Mouse (Mus musculus): ENCODE results near the gene Ckap4.
"Not testable (repeated sequence)": the region's sequence is repeated elsewhere in the genome, so short reads cannot be mapped to it uniquely, and the experiment has no call there.

- not testable (repeated sequence) for TF ChIP-seq CTCF (IDR thresholded peaks at IDR 0.05; ENCODE audit: low read depth); EP300 (optimal IDR thresholded peaks at IDR 0.05)
Observed at GRCm38 (mm10) chr10:84515980-84516379, 17.9 kb downstream of the Ckap4 start.
